Mouse (Mus musculus): ENCODE data around the gene Pxt1. TPM values are rescaled to one million over a fixed set of nuclear protein-coding genes. Genes with fewer than 3 reads are reported as not detected.
"Not testable (repeated sequence)": the region's sequence is repeated elsewhere in the genome, so short reads cannot be mapped to it uniquely, and the experiment has no call there.

Gene Pxt1
- 0.11 and 0.14 TPM in 2 replicates for polyA plus RNA-seq (2012; rRNA removed)

- DNase-seq (ENCODE audit: low read depth, low spot score) = no peak
- WGBS = 82% methylated on average over 7 of the region's 7 CpGs
Observed at GRCm38 (mm10) chr17:28943740-28944139, at the start of gene Pxt1. TSS of gene Pxt1 (minus strand) at chr17:28943840.

GRCm38 (mm10) chr17:28993004-28993403 is 49.4 kb upstream of the Pxt1 start:
- DNase-seq (ENCODE audit: low read depth, low spot score) = not testable (repeated sequence)
- WGBS = 95% methylated on average over 1 of the region's 1 CpGs

- DNase-seq (ENCODE audit: low read depth, low spot score) = no peak
- 67% methylated on average over 7 of the region's 7 CpGs for WGBS
Observed at GRCm38 (mm10) chr17:28992105-28992504, 48.5 kb upstream of the Pxt1 start.

- WGBS = 83% methylated on average over 9 of the region's 9 CpGs
- no peak for DNase-seq (ENCODE audit: low read depth, low spot score)
Observed at GRCm38 (mm10) chr17:28991286-28991685, 47.6 kb upstream of the Pxt1 start.

DNA sequence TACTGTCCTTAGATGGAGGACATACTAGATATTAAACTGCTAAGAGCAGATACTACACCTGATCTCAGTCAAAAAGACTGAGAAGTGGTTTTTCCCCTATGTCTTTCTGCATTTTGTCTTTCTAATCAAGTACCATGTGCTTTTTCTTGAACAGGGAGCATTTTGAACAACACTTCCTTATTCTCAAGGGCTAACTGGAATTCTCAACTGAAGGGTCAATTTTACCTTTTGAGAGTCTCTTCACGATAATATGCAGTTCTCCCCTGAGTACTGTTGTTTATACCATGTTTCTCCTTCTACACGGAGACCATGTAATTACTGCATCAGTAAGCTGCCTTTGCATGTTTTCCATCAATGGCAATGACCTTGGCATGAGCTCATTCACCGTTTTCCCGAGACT is 46.4 kb upstream of the Pxt1 start:
- whole genome bisulfite sequencing = 66% methylated on average over 4 of the region's 4 CpGs
- DNase-seq (ENCODE audit: low read depth, low spot score) = no peak

DNA sequence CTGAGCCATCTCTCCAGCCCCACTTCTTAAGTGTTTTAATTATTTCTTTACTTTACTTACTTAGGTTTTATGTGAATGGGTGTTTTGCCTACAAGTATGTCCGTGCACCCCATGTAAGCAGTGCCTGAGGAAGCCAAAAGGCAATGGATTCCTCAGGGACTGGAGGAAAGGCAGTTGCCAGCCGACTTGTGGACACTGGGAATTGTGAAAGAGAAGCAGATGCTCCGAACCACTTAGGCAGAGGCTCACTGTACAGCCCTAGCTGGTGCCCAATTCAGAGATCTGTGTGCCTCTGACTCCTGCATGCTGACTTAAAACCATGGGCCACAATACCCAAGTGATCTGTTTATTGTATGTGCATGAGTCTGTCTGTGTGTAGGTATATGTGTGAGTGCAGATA is 45.4 kb upstream of the Pxt1 start:
- DNase-seq (ENCODE audit: low read depth, low spot score) = no peak
- WGBS = 81% methylated on average over 3 of the region's 3 CpGs

DNA sequence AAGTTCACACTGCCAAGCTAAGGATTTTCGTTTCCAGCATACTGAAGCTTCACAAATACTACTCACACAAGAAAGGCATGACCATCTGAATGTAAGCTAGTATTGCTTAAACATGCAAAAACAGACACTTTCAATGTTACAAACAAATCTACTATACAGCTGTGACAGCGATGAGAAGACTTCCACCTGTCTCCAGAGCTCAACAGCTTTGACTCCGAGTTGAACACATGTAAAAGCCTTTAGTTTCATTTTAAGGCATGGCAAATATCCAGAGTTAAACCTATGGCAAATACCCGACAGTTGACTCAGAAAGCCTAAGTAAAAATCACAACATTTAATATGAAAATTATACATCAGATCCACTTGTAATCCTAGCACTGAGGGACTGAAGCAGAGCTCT is 44.7 kb upstream of the Pxt1 start:
- 72% methylated on average over 4 of the region's 4 CpGs for WGBS
- no peak for DNase-seq (ENCODE audit: low read depth, low spot score)

DNA sequence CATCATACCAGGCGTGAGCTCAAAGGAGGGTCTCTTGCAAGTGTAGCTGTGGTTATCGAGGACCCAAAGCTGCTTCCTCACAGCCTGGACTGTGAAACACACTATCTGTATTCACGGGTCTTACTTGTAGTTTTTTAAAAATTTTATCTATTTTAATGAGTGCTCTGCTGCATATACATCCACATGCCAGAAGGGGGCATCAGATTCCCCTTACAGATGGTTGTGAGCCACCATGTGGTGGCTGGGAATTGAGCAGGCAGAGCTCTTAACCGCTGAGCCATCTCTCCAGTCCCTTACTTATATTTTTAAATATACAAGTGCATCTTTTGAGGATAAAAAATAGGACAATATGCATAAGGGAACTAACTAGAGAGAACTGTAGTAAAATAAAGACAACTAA is 44.1 kb upstream of the Pxt1 start:
- no peak for DNase-seq (ENCODE audit: low read depth, low spot score)
- WGBS = 62% methylated on average over 4 of the region's 4 CpGs

- DNase-seq (ENCODE audit: low read depth, low spot score) = no peak
Observed at GRCm38 (mm10) chr17:28986833-28987232, 43.2 kb upstream of the Pxt1 start.

GRCm38 (mm10) chr17:28984724-28985420 is 41.2 kb upstream of the Pxt1 start:
- 79% methylated on average over 1 of the region's 1 CpGs for whole genome bisulfite sequencing
- DNase-seq (ENCODE audit: low read depth, low spot score) = no peak

- 35% methylated on average over 4 of the region's 4 CpGs for WGBS
- no peak for DNase-seq (ENCODE audit: low read depth, low spot score)
Observed at GRCm38 (mm10) chr17:28982591-28982990, 39.0 kb upstream of the Pxt1 start.

DNA sequence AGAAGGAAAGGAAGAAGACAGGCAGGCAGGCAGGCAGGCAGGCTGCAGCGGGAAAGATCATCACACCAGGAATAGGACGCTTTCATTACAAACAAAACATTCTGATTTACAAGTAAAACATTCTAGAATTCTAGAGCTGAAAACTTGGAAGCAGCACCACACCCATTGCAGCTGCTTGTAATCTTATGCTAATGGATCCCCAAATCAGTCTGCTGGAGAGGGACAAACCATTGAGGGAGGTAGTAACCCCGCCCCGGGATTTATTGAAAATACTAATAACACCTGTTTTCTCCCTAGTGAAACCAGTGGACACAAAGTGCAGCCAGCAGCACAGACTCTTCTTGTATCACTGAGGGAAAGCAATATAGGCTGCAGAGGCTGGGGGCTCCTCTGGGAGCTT is 37.4 kb upstream of the Pxt1 start:
- DNase-seq (ENCODE audit: low read depth, low spot score) = no peak
- 60% methylated on average over 4 of the region's 4 CpGs for WGBS

DNA sequence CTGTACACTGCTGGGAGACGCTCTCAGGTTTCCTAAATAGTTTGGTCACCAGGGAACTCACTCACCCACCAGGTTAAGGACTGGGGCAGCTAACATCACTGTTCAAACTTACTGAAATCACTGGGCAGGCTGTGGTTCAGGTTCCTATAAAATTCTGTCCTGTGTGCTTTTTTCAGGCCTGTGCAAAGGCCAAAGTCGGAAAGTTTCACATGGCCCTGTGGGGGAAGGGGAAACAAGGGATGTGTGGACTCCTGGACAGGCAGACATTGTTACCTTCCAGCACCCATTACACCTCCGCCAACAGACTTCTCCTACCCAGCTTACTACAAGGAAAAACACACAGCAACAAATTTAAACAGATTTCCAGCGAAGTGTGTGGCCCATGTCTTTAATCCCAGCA is 35.5 kb upstream of the Pxt1 start:
- 93% methylated on average over 4 of the region's 4 CpGs for WGBS
- DNase-seq (ENCODE audit: low read depth, low spot score) = no peak

- DNase-seq (ENCODE audit: low read depth, low spot score) = no peak
Observed at GRCm38 (mm10) chr17:28970122-28970521, 26.5 kb upstream of the Pxt1 start.

GRCm38 (mm10) chr17:28967021-28967610 is 23.5 kb upstream of the Pxt1 start:
- no peak for DNase-seq (ENCODE audit: low read depth, low spot score)
- 77% methylated on average over 11 of the region's 11 CpGs for WGBS

DNA sequence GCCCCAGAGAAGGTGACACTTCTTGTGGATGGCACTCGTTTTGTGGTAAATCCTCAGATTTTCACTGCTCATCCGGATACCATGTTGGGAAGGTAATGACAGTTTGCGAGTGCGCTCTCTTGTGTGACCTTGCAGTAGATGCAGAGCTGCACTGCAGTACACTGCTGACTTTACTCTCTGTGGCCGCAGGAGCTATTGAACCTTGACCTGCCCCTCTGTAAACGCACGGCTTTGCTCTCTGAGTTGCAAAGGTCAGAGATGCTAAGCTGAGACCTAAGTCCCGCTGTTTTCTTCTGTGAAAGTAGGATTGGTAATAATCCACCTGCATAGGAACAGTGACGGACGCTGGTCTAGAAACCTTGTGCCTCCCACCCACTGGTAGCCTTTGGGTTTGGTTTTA is 18.0 kb upstream of the Pxt1 start:
- WGBS = 81% methylated on average over 10 of the region's 10 CpGs
- DNase-seq (ENCODE audit: low read depth, low spot score) = no peak

GRCm38 (mm10) chr17:28960597-28960996 is 17.0 kb upstream of the Pxt1 start:
- 66% methylated on average over 10 of the region's 10 CpGs for WGBS
- DNase-seq (ENCODE audit: low read depth, low spot score) = no peak

DNA sequence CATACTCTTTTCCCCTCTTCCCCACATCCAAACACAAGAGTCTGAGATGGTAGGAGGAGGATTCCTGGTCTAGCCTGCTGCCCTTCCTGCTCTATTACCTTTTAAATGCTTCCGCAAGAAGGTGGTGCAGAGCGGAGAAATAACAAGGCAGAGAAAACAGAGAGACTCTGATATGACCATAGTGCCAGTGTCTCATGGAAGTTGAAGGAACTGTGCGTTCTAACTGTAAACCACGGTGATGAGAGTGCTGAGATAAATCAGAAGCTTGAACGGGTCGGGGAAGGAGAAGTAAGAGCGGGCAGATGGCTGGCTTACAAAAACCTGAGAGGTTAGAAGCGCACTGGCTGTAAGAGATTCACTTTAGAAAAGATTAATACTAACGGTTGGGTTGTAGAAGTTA is 10.8 kb upstream of the Pxt1 start:
- 93% methylated on average over 9 of the region's 9 CpGs for WGBS
- DNase-seq (ENCODE audit: low read depth, low spot score) = no peak

- under 1% methylated on average over 9 of the region's 9 CpGs for WGBS
- DNase-seq (ENCODE audit: low read depth, low spot score) = no peak
Observed at GRCm38 (mm10) chr17:28953251-28953650, 9.6 kb upstream of the Pxt1 start.

DNA sequence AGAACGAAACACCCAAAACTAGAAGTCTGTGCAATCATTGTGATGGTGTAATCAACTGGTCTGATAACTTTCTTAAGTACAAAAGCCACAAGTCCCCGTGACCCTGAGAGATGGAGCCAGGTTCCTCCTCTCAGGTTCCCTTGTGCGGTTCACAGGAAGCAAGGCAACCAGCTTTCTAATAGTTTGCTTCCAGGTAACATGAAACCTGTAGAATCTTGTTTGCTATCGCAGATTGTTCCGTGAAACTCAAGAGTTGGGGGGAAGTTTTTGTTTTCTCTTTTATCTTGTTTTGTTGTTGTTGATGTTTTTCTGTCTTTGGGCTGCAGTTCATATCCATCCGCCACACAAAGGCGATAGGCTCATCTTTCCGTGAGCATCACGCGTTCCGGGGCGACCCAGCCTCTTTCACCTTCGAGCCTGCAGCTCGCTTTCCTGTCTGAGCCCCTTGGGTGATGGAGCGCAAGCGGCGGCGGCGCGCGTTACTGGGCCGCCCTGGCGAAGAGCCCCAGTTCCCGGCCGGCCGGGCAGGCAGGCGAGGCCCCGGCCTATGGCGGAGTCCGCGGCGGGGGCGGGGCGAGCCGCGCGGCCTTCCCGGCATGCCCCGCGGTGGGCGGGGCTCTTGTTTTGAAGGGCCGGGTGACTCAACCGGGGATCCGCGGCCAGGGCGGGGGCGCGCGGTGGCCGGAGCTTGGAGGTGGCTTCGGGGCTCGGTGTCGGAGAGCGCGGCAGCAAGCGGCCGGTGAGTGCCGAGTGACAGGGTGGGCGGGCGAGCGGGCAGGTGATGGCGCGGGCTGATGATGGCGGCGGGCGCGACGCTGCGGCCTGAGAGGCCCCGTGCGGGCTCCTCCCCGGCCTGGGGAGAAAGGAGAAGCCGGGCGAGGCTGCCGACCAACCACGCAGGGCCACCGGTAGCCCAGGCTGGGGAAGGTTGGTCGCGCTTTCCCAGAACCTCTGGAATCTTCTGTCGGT is 8.5 kb upstream of the Pxt1 start, which contains the start of gene Kctd20:
Gene Kctd20, plus strand, starts transcription at position 120 of the 969 bp plus-strand sequence.
- peak; percentile 65 for DNase-seq (ENCODE audit: low read depth, low spot score)
- WGBS = under 1% methylated on average over 75 of the region's 80 CpGs
